Mouse (Mus musculus) liver, adult 2 months (tissue): Measurements from ENCODE around the gene Ppp1r26. TPM values are rescaled to one million over a fixed set of nuclear protein-coding genes. Genes with fewer than 3 reads are reported as not detected.

Experiments
- DNase-seq: peaks from one replicate; pipeline ENCODE4 v3.0.0-alpha.2; 2011; ENCODE audit warnings: low read depth, low spot score; ENCODE audit errors: extremely low read depth
- H3K27ac ChIP-seq: fragments of 200-500 bp; replicated peaks from 2 replicates; pipeline ENCODE4 v1.5.1; 2012; ENCODE audit warnings: low read depth, mild to moderate bottlenecking, control low read depth, inconsistent platforms, low read length; ENCODE audit not compliant: insufficient read depth
- H3K27me3 ChIP-seq: fragments of 200-500 bp; 2 replicates; pipeline ENCODE4 v1.6.1; 2012; ENCODE audit warnings: mild to moderate bottlenecking, moderate library complexity, low read length, inconsistent platforms; ENCODE audit not compliant: control insufficient read depth, insufficient read depth
- H3K36me3 ChIP-seq: fragments of 200-500 bp; 2 replicates; pipeline ENCODE4 v1.6.1; 2012; ENCODE audit warnings: low read length, inconsistent platforms; ENCODE audit not compliant: control insufficient read depth, insufficient read depth
- H3K4me1 ChIP-seq: fragments of 200-500 bp; 2 replicates; pipeline ENCODE4 v1.6.1; 2011; ENCODE audit warnings: low read length; ENCODE audit not compliant: control insufficient read depth, insufficient read depth
- H3K4me3 ChIP-seq: fragments of 200-500 bp; 2 replicates; pipeline ENCODE4 v1.5.1; 2011; ENCODE audit warnings: low read depth, mild to moderate bottlenecking, control low read depth, low read length, moderate library complexity; ENCODE audit not compliant: insufficient read depth
- H3K79me2 ChIP-seq: fragments of 200-500 bp; 2 replicates; pipeline ENCODE4 v1.6.1; 2012; ENCODE audit warnings: inconsistent platforms, mild to moderate bottlenecking, low read length, moderate library complexity; ENCODE audit not compliant: control insufficient read depth, insufficient read depth
- H3K9ac ChIP-seq: fragments of 200-500 bp; 2 replicates; pipeline ENCODE4 v1.6.1; 2012; ENCODE audit warnings: low read depth, mild to moderate bottlenecking, control low read depth, inconsistent platforms, low read length
- CTCF ChIP-seq: fragments of 200-500 bp; IDR thresholded peaks from 2 replicates; pipeline ENCODE4 v1.5.1; 2011; ENCODE audit warnings: low read depth, low read length, control low read depth
- POLR2A ChIP-seq: fragments of 200-500 bp; IDR thresholded peaks from 2 replicates; pipeline ENCODE4 v1.6.1; 2011; ENCODE audit warnings: low read length, control low read depth; ENCODE audit not compliant: insufficient read depth; ENCODE audit errors: extremely low read depth
- WGBS: fragments of 180-500 bp; shearing (Covaris S2); methylation state at CpG from one replicate; pipeline ENCODE4 v1.1.7; 2018; 5-methylcytosine and 5-hydroxymethylcytosine counted together
- polyA plus RNA-seq: library from polyadenylated mRNA; depleted of rRNA; stranded (reverse); fragments of >200 nt; gene quantifications from 2 replicates; pipeline ENCODE4 v1.2.3, GENCODE M21; 2012
- total RNA-seq: library from RNA; depleted of rRNA; stranded (reverse); fragments of >200 nt; gene quantifications from 2 replicates; pipeline ENCODE4 v1.2.3, GENCODE M21; 2014

The Ppp1r26 gene
- total and polyA plus RNA-seq, 2 experiments = 0.07 to 0.09 TPM

DNA sequence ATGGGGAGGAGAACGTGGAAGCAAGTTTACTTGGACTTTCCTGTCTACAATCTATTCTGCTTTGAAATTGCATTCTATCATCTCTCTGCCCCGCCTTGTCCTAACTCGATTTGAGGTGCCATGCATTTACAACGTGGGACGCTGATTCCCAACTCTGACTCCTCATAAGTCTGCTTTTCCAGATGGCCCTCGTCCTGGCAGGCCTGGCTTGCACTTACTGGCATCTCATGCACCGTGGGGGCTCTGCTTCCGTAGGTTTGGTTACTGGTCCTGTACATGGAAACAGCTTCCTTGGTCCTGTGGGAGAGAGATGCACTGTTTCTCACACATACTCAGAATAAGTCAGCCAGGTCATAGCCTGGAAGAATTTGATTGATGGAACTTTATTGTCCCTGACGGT, 18.3 kb downstream of the Ppp1r26 start:
- H3K9ac ChIP-seq = no peak overlapping the region
- no peak for DNase-seq
- H3K4me3 ChIP-seq = no peak overlapping the region
- H3K27me3 ChIP-seq = no peaks in the 10 kb centered on the region
- no peak overlapping the region for H3K27ac ChIP-seq
- TF ChIP-seq POLR2A (no peak), CTCF (no peak)
- H3K4me1 ChIP-seq = peaks cover 6% of the 10 kb centered on the region; the same call in 1 of the 2 replicates
- 88% methylated on average over 9 of the region's 9 CpGs for WGBS
- H3K36me3 ChIP-seq = peaks cover 4% of the 10 kb centered on the region
- peaks cover 3% of the 10 kb centered on the region; the same call in 1 of the 2 replicates for H3K79me2 ChIP-seq

DNA sequence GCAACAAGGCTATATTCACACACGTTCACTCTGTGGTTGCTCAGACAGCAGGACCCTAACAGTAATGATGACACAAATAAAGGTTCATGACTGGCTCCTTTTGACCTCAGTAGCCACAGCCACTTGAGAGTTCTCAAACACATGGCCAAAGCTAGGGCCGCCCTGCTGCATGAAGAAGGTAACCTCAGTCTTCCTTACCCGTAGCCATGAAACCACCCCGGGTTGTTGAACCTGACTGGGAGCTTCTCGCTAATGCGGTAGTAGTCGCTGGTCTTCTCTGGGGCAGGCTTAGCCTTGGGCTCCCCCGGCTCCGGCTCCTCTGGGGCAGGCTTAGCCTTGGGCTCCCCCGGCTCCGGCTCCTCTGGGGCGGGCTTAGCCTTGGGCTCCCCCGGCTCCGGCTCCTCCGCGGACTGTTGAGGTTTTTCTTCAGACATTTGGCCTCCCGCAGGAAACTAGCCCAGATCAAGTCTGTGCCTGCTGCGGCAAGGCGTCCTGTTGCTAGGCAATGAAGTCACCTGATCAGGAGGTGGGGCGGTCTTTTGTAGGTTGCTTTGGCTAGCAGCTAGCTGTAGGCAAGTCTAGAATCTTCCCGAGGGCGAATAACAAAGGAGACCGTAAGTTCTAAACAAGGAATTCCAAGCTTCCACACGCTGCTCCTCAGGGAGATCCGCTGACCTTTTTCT, 19.4 kb downstream of the Ppp1r26 start, which contains the start of gene 1700007K13Rik:
Gene 1700007K13Rik (minus strand): TSS at position 497 of the 683 bp plus-strand sequence.
- peaks cover 10% of the 10 kb centered on the region for H3K36me3 ChIP-seq
- no peak within 1 kb of the TSS for H3K9ac ChIP-seq
- H3K27me3 ChIP-seq = no peaks in the 10 kb centered on the region
- no peak within 1 kb of the TSS for H3K27ac ChIP-seq
- DNase-seq = peak; percentile 83
- WGBS = 11% methylated on average over 25 of the region's 25 CpGs
- H3K4me1 ChIP-seq = peaks cover 6% of the 10 kb centered on the region; the same call in 1 of the 2 replicates
- no peak for TF ChIP-seq POLR2A
- no peak for TF ChIP-seq CTCF
- no peak within 1 kb of the TSS for H3K4me3 ChIP-seq
- peaks cover 3% of the 10 kb centered on the region; the same call in 1 of the 2 replicates for H3K79me2 ChIP-seq

DNA sequence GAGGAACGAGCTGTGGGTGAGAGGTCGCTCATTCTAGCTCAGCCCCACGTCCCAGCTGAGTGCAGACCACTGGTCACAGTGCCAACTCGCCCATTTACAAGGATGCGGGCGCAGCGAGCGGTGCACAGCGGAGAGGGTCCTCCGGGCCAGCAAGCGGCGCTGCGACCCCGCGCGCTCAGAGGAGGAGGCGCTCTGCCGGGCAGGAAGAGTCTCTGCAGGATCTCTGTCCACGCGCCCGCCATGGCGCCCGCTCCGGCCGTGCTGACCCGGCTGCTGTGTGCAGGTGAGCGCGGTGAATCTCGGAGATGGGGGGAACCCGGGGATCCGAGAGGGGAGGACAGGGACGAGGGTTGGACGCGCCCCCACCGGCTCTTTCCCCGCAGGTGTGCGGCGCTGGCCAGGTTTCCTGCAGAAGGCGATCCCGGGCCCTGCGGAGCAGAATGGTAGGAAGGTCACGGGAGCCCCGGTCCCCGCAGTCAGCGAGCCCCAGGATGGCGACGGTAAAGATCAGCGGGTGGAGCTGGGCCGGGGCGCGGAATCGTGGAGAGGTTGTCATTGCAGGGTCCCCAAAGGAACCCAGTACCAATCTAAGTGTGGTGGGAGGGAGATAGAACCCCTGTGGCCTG, 21.4 kb downstream of the Ppp1r26 start, which contains the start of gene Mrps2:
Gene Mrps2 (plus strand): TSS at position 207 of the 626 bp plus-strand sequence.
- H3K27me3 ChIP-seq = no peaks in the 10 kb centered on the region
- H3K4me3 ChIP-seq = peak within 1 kb of the TSS; percentile 94
- peak within 1 kb of the TSS; percentile 69 for H3K27ac ChIP-seq
- DNase-seq = peak; percentile 55
- peaks cover 3% of the 10 kb centered on the region; the same call in 1 of the 2 replicates for H3K79me2 ChIP-seq
- WGBS = 1% methylated on average over 52 of the region's 52 CpGs
- peaks cover 6% of the 10 kb centered on the region; the same call in 1 of the 2 replicates for H3K4me1 ChIP-seq
- TF ChIP-seq POLR2A (peak; percentile 86), CTCF (peak; percentile 87)
- H3K9ac ChIP-seq = peak within 1 kb of the TSS; percentile 93
- H3K36me3 ChIP-seq = peaks cover 10% of the 10 kb centered on the region

DNA sequence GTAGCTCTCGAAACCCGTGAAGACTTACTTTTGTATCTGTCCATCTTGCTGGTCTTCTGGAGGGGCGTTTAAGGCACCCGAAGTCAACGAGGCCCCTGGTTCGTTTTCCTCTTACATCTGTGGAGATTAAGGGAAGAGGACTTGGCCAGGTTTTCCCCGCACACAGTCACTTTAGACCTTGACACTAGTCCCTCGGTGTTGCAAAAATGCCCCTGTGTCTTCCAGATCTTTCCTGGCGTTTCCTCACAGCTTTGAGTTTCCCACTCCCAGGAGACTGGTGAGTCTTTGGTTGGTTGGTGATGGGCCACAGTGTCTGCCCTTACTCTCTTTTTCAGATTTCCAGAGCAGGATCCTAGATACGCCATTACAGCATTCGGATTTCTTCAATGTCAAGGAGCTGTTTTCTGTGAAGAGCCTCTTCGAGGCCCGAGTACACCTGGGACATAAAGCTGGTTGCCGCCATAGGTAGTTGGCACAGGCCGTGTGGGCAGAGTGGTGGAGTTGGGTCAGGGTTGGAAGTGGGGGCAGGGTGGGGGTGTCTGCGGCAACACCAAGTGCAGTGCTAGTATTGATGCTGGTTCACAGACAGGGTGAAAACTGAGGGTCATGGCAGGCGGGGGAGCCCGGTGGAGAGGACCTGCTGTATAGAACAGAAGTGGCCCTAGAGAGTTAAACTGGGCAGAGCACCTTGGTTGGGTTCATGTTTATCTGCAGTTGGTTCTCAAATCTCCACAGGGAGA, 22.1 kb downstream of the Ppp1r26 start:
- H3K9ac ChIP-seq = peak overlapping the region; percentile 93
- TF ChIP-seq CTCF = no peak
- no peak for TF ChIP-seq POLR2A
- H3K27ac ChIP-seq = peak overlapping the region; percentile 69; the same call in 1 of the 2 replicates
- 49% methylated on average over 18 of the region's 18 CpGs for WGBS
- peaks cover 6% of the 10 kb centered on the region; the same call in 1 of the 2 replicates for H3K4me1 ChIP-seq
- H3K27me3 ChIP-seq = no peaks in the 10 kb centered on the region
- H3K4me3 ChIP-seq = peak overlapping the region; percentile 94
- H3K36me3 ChIP-seq = peaks cover 10% of the 10 kb centered on the region
- peak; percentile 64 for DNase-seq
- H3K79me2 ChIP-seq = peaks cover 3% of the 10 kb centered on the region; the same call in 1 of the 2 replicates

DNA sequence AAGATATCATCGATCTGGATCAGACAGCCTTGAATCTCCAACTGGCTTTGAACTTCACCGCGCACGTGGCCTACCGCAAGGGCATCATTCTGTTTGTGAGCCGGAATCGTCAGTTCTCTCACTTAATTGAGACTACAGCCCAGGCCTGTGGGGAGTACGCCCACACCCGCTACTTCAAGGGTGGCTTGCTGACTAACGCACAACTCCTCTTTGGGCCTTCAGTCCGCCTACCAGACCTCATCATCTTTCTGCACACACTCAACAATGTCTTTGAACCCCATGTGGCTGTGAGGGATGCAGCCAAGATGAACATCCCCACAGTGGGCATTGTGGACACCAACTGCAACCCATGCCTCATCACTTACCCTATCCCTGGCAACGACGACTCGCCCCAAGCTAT, 22.9 kb downstream of the Ppp1r26 start:
- DNase-seq = no peak
- Histone ChIP-seq H3K27ac (no peak overlapping the region), H3K4me3 (no peak overlapping the region), H3K9ac (no peak overlapping the region), H3K36me3 (peaks cover 10% of the 10 kb centered on the region), H3K27me3 (no peaks in the 10 kb centered on the region), H3K79me2 (peaks cover 3% of the 10 kb centered on the region; the same call in 1 of the 2 replicates), H3K4me1 (peaks cover 6% of the 10 kb centered on the region; the same call in 1 of the 2 replicates)
- WGBS = 97% methylated on average over 14 of the region's 14 CpGs
- TF ChIP-seq POLR2A = no peak
